Mouse (Mus musculus): ENCODE measurements at regions not wholly inside any gene's neighbourhood (a gene's known extent, or its start where the extent isn't known, plus 50 kb on each side); places are given as distances from the start of the nearest gene placed in this dataset.

GRCm38 (mm10) chrX:19095960-19096359, 385.2 kb downstream of the Tex13c3 start:
- no peaks in the 10 kb centered on the region for H3K79me2 ChIP-seq (ENCODE audit: control insufficient read depth, insufficient read depth, low read length)
- no peaks in the 10 kb centered on the region for H3K36me3 ChIP-seq (ENCODE audit: control insufficient read depth, insufficient read depth, low read length)
- no peak overlapping the region for H3K9ac ChIP-seq (ENCODE audit: low read depth, low read length)
- H3K4me1 ChIP-seq (ENCODE audit: control insufficient read depth, insufficient read depth, low read length) = no peaks in the 10 kb centered on the region
- H3K4me3 ChIP-seq (ENCODE audit: insufficient read depth, low read depth, low read length) = no peak overlapping the region
- no peak for TF ChIP-seq CTCF (IDR thresholded peaks at IDR 0.05; ENCODE audit: low read depth, low read length)
- no peak for TF ChIP-seq POLR2A (IDR thresholded peaks at IDR 0.05; ENCODE audit: extremely low read depth, insufficient read depth, low read length)
- DNase-seq (ENCODE audit: extremely low read depth, low read depth, low spot score) = no peak
- no peaks in the 10 kb centered on the region for H3K27me3 ChIP-seq (ENCODE audit: control insufficient read depth, insufficient read depth, low read length)
- H3K27ac ChIP-seq (replicated peaks; ENCODE audit: insufficient read depth, low read depth, low read length) = no peak overlapping the region

GRCm38 (mm10) chrX:19084435-19084834, 396.7 kb downstream of the Tex13c3 start:
- no peaks in the 10 kb centered on the region for H3K36me3 ChIP-seq (ENCODE audit: control insufficient read depth, insufficient read depth, low read length)

GRCm38 (mm10) chrX:19080021-19080420, 401.1 kb downstream of the Tex13c3 start:
- H3K36me3 ChIP-seq (ENCODE audit: control insufficient read depth, insufficient read depth, low read length) = no peaks in the 10 kb centered on the region
- H3K27ac ChIP-seq (replicated peaks; ENCODE audit: insufficient read depth, low read depth, low read length) = no peak overlapping the region
- H3K4me1 ChIP-seq (ENCODE audit: control insufficient read depth, insufficient read depth, low read length) = peaks cover 2% of the 10 kb centered on the region; the same call in 1 of the 2 replicates
- TF ChIP-seq CTCF (IDR thresholded peaks at IDR 0.05; ENCODE audit: low read depth, low read length) (no peak), POLR2A (IDR thresholded peaks at IDR 0.05; ENCODE audit: extremely low read depth, insufficient read depth, low read length) (no peak)
- no peak overlapping the region for H3K9ac ChIP-seq (ENCODE audit: low read depth, low read length)
- H3K4me3 ChIP-seq (ENCODE audit: insufficient read depth, low read depth, low read length) = no peak overlapping the region
- WGBS = 71% methylated on average over 2 of the region's 2 CpGs
- H3K79me2 ChIP-seq (ENCODE audit: control insufficient read depth, insufficient read depth, low read length) = no peaks in the 10 kb centered on the region
- no peak for DNase-seq (ENCODE audit: extremely low read depth, low read depth, low spot score)
- no peaks in the 10 kb centered on the region for H3K27me3 ChIP-seq (ENCODE audit: control insufficient read depth, insufficient read depth, low read length)

More at GRCm38 (mm10) chrX:19084435-19084834, 396.7 kb downstream of the Tex13c3 start:
- no peak for DNase-seq (ENCODE audit: extremely low read depth, low read depth, low spot score)
- H3K27me3 ChIP-seq (ENCODE audit: control insufficient read depth, insufficient read depth, low read length) = no peaks in the 10 kb centered on the region
- no peak overlapping the region for H3K9ac ChIP-seq (ENCODE audit: low read depth, low read length)
- H3K27ac ChIP-seq (replicated peaks; ENCODE audit: insufficient read depth, low read depth, low read length) = no peak overlapping the region
- H3K79me2 ChIP-seq (ENCODE audit: control insufficient read depth, insufficient read depth, low read length) = no peaks in the 10 kb centered on the region
- no peak overlapping the region for H3K4me3 ChIP-seq (ENCODE audit: insufficient read depth, low read depth, low read length)
- TF ChIP-seq CTCF (IDR thresholded peaks at IDR 0.05; ENCODE audit: low read depth, low read length) (no peak), POLR2A (IDR thresholded peaks at IDR 0.05; ENCODE audit: extremely low read depth, insufficient read depth, low read length) (no peak)
- peaks cover 2% of the 10 kb centered on the region; the same call in 1 of the 2 replicates for H3K4me1 ChIP-seq (ENCODE audit: control insufficient read depth, insufficient read depth, low read length)
- WGBS = 89% methylated on average over 1 of the region's 1 CpGs

Data from liver, adult 2 months (tissue).